Mouse (Mus musculus) c-Kit-positive CD71-positive TER-119-negative erythroid progenitor cells, embryonic 14.5 days (primary cell): ENCODE data around the gene Acp7.
"Not testable (repeated sequence)": the region's sequence is repeated elsewhere in the genome, so short reads cannot be mapped to it uniquely, and the experiment has no call there.

Source experiments
- DNase-seq: peaks from one replicate; pipeline ENCODE4 v3.0.0-alpha.2; 2013; ENCODE audit warnings: low read depth

The Acp7 gene

GRCm38 (mm10) chr7:28631073-28631472 lies at the start of gene Acp7:
Gene Acp7, minus strand, starts transcription at chr7:28631332.
- DNase-seq = no peak

- DNase-seq = no peak
These were observed 46.5 kb upstream of the Acp7 start for GRCm38 (mm10) chr7:28677624-28678023.

GRCm38 (mm10) chr7:28676811-28677541 lies 45.8 kb upstream of the Acp7 start:
- no peak for DNase-seq

GRCm38 (mm10) chr7:28675746-28676145 lies 44.6 kb upstream of the Acp7 start:
- no peak for DNase-seq

DNA sequence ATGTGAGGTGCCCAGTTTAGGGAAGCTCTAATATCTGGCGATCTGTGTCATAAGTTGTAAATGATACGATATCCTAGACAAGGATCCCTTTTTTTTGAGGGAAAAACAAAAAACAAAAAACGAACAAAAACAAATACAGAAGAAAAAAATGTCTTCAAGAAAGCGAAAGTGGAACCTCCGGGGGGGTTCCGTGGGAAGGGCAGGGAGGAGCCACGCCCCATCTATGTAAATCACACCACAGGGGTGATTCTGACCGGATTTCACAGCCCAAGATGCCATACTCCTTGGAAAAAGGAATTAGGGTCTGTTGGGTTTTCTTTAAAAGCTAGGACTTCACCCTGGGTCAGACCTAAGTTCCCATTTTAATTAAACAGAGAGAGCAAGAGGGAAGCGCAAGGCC lies 43.9 kb upstream of the Acp7 start:
- DNase-seq = no peak

- not testable (repeated sequence) for DNase-seq
These were observed 41.7 kb upstream of the Acp7 start for GRCm38 (mm10) chr7:28672786-28673185.

GRCm38 (mm10) chr7:28672276-28672675 lies 41.1 kb upstream of the Acp7 start:
- DNase-seq = no peak

- DNase-seq = no peak
These were observed 40.0 kb upstream of the Acp7 start for GRCm38 (mm10) chr7:28671172-28671571.

DNA sequence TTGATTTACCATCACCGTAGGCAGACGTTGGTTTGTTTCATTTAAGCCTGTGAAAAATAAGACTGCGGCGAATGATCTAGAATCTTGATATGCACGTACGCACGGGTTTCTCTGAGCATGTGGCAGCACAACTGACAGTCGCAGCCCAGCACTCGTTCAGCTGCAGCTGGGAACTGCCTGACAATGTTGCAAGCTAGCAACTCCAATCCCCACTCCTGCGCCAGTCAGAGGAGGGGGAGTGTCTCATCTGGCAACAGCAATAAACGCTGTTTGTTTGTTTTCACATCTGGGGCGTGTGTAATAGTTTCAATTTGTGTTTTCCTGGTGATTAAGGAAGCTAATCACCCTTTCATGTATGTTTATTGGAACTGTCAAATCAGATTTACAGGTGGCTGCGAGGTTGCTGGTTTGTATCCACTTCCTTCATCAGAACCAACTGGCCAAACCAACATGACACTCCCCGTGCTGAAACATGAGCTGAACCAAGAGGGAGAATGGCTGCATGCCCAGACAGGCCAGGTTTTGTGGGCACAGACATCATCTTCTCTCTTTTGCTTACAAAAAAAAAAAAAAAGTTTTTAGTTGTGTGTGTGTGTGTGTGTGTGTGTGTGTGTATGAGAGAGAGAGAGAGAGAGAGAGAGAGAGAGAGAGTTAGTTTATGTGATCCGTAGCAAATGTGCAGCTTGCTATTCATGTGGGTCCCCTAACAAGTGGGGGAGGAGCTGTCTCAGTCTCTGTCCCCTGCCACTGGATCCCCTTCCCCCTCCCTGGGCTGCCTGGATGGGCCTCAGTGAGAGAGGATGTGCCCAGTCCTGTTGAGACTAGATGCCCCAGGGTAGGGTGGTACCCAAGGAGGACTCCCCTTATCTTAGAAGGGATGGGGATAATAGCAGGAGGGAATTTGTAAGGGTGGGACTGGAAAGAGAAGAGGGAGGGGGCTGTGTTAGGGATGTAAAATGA lies 34.8 kb upstream of the Acp7 start:
- DNase-seq = no peak

DNA sequence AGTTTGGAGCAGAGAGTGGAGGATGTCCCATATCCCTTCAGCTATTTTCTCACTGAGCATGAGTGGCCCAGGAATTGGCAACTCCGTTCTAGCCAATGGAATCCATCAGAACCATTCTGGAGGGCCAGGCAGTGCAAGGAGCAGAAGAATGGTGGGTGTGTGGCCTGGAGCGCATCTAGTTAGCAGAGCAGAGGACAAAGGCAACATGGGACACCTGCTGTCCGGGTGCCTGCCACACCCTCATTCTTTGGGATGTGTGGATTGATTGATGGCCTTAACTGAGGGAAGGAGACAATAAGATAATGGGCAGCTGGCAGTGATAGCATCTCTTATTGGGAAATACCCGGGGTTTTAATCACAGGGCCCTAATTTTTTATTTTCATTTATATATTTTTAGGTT lies 25.3 kb upstream of the Acp7 start:
- no peak for DNase-seq

DNA sequence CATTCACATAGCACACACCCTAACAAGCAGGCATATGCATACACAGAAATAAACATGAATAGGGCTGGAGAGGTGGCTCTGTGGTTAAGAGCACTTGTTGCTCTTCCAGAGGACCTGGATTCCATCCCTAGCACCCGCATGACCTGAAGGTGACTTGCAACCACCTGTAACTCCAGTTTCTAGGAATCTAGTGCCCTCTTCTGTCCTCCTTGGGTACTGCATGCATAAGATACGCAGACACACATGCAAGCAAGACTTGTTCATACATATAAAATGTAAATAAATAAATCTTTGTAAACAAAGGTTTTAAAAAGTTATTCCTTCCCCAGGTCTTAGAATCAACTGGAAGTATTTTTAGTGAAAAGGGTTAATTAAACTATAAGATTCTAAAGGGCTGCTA lies 20.0 kb upstream of the Acp7 start:
- DNase-seq = peak; percentile 6

- DNase-seq = no peak
These were observed 15.9 kb upstream of the Acp7 start for GRCm38 (mm10) chr7:28647016-28647415.

- no peak for DNase-seq
These were observed 14.9 kb upstream of the Acp7 start for GRCm38 (mm10) chr7:28645947-28646475.

- no peak for DNase-seq
These were observed 14.2 kb upstream of the Acp7 start for GRCm38 (mm10) chr7:28645366-28645765.

- DNase-seq = no peak
These were observed 10.4 kb upstream of the Acp7 start for GRCm38 (mm10) chr7:28641546-28641945.

DNA sequence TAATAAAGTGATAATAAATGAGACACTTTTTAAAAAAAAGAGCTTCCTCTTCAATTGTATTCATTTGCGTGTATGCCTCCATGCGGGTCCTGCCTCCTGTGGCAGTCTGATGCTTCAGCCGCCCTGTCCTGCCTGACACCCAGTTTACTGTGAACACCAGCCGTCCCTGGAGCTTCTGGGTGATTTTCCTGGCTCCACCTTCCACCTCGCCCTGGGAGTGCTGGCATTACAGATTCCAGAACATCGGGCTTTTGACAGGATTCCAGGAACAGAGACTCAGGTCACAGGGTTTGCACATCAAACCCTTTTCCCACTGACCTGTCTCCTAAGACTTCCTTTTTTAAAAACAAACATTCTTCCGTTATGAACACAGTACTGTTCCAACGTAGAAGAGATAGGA lies 6.4 kb upstream of the Acp7 start:
- no peak for DNase-seq

DNA sequence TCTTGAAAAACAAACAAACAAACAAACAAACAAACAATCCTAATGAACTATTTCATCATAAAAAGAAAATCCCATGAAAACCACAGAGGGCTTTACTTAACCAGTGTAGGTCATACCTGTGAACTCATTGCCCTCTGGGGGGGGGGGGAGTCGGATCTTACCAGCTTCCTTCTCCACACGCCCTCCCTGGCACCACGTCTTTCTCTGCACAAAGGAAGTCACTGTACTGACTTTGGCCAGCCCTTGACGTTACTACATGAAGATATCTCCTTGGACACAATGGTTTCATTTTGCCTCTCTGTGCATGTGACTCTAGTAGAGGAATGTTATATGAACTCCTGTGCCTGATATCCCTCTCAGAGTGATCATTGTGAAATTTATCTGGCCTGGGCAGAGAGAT lies 3.0 kb upstream of the Acp7 start:
- no peak for DNase-seq

- DNase-seq = no peak
These were observed 6.3 kb downstream of the Acp7 start for GRCm38 (mm10) chr7:28624791-28625190.

DNA sequence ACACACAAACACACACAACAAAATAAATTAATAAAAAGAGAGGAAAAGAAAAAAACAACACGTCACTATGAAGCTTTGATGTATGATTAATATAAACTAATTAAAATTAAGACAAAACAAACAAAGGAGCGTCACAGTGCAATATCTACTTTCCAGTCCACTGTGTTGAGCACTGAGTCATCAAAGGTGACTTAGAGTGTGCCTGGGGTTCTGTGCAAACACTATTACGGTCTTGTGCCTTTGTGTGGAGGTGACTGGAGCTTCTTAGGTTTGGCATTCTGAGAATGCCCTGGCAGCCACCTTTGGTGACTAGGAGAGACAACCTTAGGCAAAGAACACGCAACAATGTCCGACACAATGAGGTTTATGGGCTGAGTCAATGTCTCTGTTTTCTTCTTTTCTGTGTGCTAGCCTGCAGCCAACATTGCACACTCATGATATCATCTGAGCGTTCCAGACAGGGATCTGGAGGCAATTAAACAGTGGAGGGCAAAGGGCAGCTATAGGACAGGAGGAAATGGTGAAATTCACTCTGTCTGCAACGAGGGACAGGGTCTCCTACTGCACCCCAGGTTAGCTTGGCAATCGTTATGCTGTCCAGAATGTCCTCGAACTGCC lies 11.9 kb downstream of the Acp7 start:
- DNase-seq = no peak

- DNase-seq = no peak
These were observed 25.2 kb downstream of the Acp7 start for GRCm38 (mm10) chr7:28605951-28606350.

- DNase-seq = not testable (repeated sequence)
These were observed 27.3 kb downstream of the Acp7 start for GRCm38 (mm10) chr7:28603788-28604187.

- DNase-seq = no peak
These were observed 28.0 kb downstream of the Acp7 start for GRCm38 (mm10) chr7:28603136-28603535.
